Mouse (Mus musculus) limb, embryonic 11.5 days (tissue): ENCODE data around the gene Cdk1. TPM values are rescaled to one million over a fixed set of nuclear protein-coding genes. Genes with fewer than 3 reads are reported as not detected.

ENCODE experiments used
- ATAC-seq: fragments of 200-750 bp; cut with Nextera tagmentation; 2 replicates; pipeline ENCODE4 v1.8.0; 2017; ENCODE audit warnings: low read depth; ENCODE audit not compliant: insufficient number of reproducible peaks, low FRiP score, low TSS enrichment
- DNase-seq: peaks from one replicate; pipeline ENCODE4 v3.0.0-alpha.2; 2015; ENCODE audit warnings: low spot score
- H3K27ac ChIP-seq: fragments of 300-500 bp; sonication (generic); replicated peaks from 2 replicates; pipeline ENCODE4 v1.5.1; 2014; ENCODE audit warnings: low read depth, mild to moderate bottlenecking, low read length
- H3K27me3 ChIP-seq: fragments of 300-500 bp; sonication (generic); 2 replicates; pipeline ENCODE4 v1.6.1; 2014; ENCODE audit warnings: mild to moderate bottlenecking, low read length, mixed read lengths; ENCODE audit not compliant: control insufficient read depth, insufficient read depth
- H3K36me3 ChIP-seq: fragments of 300-500 bp; sonication (generic); 2 replicates; pipeline ENCODE4 v1.6.1; 2014; ENCODE audit warnings: mild to moderate bottlenecking, low read length, moderate library complexity, mixed read lengths; ENCODE audit not compliant: control insufficient read depth, insufficient read depth
- H3K4me1 ChIP-seq: fragments of 300-500 bp; sonication (generic); 2 replicates; pipeline ENCODE4 v1.6.1; 2014; ENCODE audit warnings: low read length, mixed read lengths; ENCODE audit not compliant: control insufficient read depth, insufficient read depth
- H3K4me2 ChIP-seq: fragments of 300-500 bp; sonication (generic); 2 replicates; pipeline ENCODE4 v1.6.1; 2014; ENCODE audit warnings: low read depth, mild to moderate bottlenecking, moderate library complexity; ENCODE audit not compliant: severe bottlenecking
- H3K4me3 ChIP-seq: fragments of 300-500 bp; sonication (generic); 2 replicates; pipeline ENCODE4 v1.5.1; 2014; ENCODE audit warnings: low read depth, low read length
- H3K9ac ChIP-seq: fragments of 300-500 bp; sonication (generic); 2 replicates; pipeline ENCODE4 v1.6.1; 2014; ENCODE audit warnings: mild to moderate bottlenecking, low read length
- H3K9me3 ChIP-seq: fragments of 300-500 bp; sonication (generic); 2 replicates; pipeline ENCODE4 v1.6.1; 2016; ENCODE audit warnings: low read length; ENCODE audit not compliant: control insufficient read depth
- WGBS: fragments of 180-500 bp; shearing (Covaris S2); extraction: QIAGEN DNeasy Blood & Tissue Kit; methylation state at CpG from one replicate; pipeline ENCODE4 v1.1.7; 2014; 5-methylcytosine and 5-hydroxymethylcytosine counted together
- polyA plus RNA-seq: library from polyadenylated mRNA; unstranded; fragments of >200 nt; fragmentation: Nextera tagmentation; extraction: Ambion mirVana; gene quantifications from 2 replicates; pipeline ENCODE4 v1.2.1, GENCODE M21; 2014

Cdk1 gene
- polyA plus RNA-seq, 1 experiment from 2014 or later, result 536 TPM

DNA sequence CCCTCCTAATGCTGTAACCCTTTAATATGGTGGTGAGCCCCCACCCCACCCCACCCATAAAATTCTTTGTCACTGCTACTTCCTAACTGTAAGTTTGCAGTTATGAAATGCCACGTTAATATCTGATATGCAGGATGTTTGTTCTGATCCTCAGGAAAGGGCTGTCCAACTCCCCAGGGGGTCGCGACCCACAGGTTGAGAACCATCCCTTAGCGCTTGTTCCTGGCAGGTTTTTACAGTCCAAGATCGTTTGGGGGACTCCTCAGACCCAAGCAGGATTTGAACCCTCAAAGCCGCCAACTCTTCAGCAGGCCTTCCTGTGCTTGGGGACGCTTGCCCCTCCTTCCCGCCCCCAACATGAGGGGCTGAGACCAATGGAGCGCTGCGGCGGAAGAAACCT, 16.5 kb downstream of the Cdk1 start:
- Histone ChIP-seq H3K36me3 (peaks cover 41% of the 10 kb centered on the region), H3K27ac (no peak overlapping the region), H3K9me3 (no peaks in the 10 kb centered on the region), H3K27me3 (no peaks in the 10 kb centered on the region), H3K4me1 (no peaks in the 10 kb centered on the region), H3K4me3 (no peak overlapping the region), H3K9ac (no peak overlapping the region), H3K4me2 (no peak overlapping the region)
- DNase-seq (no peak), ATAC-seq (no peak)
- 89% methylated on average over 11 of the region's 11 CpGs for WGBS

DNA sequence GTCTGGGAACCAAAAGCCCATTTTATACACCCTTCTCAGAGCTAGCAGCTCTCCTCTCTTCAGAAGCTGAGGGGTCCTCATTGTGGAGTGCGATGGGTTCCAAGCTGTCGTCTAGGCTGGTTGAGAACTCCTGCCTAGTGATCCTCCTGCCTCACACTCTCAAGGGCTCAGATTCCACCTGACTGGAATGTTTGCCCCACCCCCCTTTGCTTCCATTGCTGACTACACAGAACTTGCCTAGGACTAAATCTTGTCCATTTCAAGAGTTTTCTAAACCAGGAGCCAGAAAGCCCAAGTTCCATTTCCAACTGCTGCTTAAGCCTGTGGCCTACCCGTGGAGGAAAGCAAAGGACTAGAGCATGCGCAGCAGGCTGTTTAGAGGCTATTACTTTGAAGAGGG, 17.1 kb downstream of the Cdk1 start:
- Histone ChIP-seq H3K27ac (no peak overlapping the region), H3K4me2 (no peak overlapping the region), H3K27me3 (no peaks in the 10 kb centered on the region), H3K9ac (no peak overlapping the region), H3K4me1 (no peaks in the 10 kb centered on the region), H3K36me3 (peaks cover 39% of the 10 kb centered on the region), H3K9me3 (no peaks in the 10 kb centered on the region), H3K4me3 (no peak overlapping the region)
- ATAC-seq (peak; percentile 44; the same call in 1 of the 2 replicates), DNase-seq (no peak)
- 85% methylated on average over 4 of the region's 4 CpGs for WGBS

DNA sequence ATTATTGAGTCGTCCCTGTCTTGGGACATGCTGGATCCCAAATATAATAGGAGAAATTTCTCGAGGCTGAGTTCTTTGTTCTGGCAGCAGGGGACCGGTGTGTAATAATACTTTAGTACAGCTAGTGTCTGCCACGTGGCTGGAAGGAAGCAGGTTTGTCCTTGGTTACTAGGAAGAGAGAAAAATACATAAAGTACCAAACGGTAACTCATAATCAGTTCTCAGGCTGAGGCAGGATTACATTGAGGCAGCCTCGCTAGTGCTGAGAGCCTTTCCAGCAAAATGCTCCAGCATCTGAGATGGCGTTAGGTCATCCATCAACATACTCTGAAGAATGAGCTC, 17.6 kb downstream of the Cdk1 start:
- Histone ChIP-seq H3K36me3 (peaks cover 35% of the 10 kb centered on the region), H3K27ac (no peak overlapping the region), H3K9ac (no peak overlapping the region), H3K9me3 (no peaks in the 10 kb centered on the region), H3K4me3 (no peak overlapping the region), H3K4me2 (no peak overlapping the region), H3K4me1 (no peaks in the 10 kb centered on the region), H3K27me3 (no peaks in the 10 kb centered on the region)
- 89% methylated on average over 7 of the region's 7 CpGs for WGBS
- no peak for ATAC-seq
- DNase-seq, result no peak

DNA sequence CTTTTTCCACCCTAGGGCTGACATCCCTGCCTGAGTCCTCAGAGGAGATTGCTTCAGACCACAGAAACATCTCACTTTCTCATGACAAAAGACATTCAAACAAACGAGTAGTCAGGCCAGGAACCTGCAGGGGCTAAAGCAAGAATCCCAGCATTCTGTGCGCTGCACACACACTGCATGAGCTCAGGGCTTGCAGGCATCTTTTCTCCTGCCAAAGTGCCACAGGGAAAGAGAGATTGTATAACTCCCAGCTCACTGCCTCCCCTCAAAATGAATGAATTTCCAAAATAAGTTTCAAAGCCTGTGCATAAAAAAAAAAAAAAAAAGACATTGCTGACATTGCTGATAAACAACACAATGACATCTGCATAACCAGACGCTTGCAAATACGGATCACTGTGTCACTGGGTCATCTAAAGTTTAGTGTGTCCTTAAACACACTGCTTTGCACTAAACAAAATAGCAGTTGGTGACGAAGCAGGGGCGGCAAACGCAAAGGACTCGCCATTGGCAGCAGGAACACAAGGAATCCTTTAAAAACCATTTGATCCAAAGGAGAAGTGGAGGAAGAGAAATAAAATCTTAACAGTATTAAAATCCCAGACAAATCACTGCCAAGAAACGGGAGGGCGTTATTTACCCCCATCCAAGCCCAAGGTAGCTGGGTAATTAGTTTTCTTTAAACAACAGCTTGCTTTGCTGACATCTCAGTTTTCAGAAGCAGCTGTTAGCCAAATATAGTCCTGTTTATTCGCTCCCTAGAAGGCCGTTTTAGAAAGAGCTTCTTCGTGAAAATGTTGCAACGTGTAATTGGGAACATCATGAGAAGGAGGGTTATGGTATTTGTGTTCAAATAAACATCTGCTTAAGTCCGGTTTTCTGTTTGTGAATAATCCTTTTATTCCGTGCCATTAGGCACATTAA, 18.2 kb downstream of the Cdk1 start:
- Histone ChIP-seq H3K4me1 (no peaks in the 10 kb centered on the region), H3K27me3 (no peaks in the 10 kb centered on the region), H3K9ac (no peak overlapping the region), H3K27ac (no peak overlapping the region), H3K4me2 (no peak overlapping the region), H3K4me3 (no peak overlapping the region), H3K9me3 (no peaks in the 10 kb centered on the region), H3K36me3 (peaks cover 29% of the 10 kb centered on the region)
- ATAC-seq, result no peak
- no peak for DNase-seq
- 87% methylated on average over 16 of the region's 16 CpGs for WGBS

DNA sequence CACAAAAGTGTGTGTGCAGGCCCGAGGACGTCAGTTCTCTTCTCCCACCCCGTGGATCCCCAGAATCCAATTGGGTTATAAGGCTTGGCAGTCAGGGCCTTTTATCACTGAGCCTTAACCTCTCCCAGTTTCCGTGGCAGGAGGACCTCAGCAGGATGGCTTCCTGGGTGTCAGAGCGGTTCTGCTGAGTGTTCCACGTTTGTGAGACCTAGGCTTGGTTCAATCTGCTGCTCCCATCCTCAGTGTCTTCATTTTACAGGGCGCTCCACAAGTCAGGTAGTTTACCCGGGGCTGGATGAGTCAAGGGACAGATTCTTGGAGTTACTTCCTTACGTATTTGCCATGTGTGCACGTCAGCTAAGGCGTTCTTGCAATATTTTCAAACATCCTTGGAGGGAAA, 19.5 kb downstream of the Cdk1 start:
- 93% methylated on average over 11 of the region's 11 CpGs for WGBS
- no peaks in the 10 kb centered on the region for H3K27me3 ChIP-seq
- H3K9me3 ChIP-seq, result no peaks in the 10 kb centered on the region
- peaks cover 25% of the 10 kb centered on the region for H3K36me3 ChIP-seq
- no peak for ATAC-seq
- no peak overlapping the region for H3K4me2 ChIP-seq
- H3K4me3 ChIP-seq, result no peak overlapping the region
- no peaks in the 10 kb centered on the region for H3K4me1 ChIP-seq
- no peak overlapping the region for H3K9ac ChIP-seq
- DNase-seq, result no peak
- no peak overlapping the region for H3K27ac ChIP-seq

DNA sequence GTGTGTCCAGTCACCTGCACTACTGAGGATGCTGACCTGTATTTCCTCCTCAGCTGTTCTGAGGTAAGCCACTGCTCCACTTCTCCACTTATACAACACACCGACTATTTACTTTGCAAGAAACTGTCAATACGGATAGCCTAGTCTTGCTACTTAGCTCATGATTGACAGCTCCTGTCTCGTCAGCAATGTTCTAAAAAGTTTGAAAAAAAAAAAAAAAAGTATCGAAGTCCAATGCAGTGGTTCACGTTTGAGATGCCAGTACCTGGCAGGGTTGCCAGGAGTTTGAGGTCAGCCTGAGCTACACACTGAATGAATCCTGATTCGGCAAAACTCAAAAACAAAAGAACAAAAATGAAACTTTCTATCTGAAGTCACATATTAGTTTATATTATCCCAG, 21.5 kb downstream of the Cdk1 start:
- DNase-seq, result no peak
- ATAC-seq, result no peak
- peaks cover 7% of the 10 kb centered on the region for H3K36me3 ChIP-seq
- H3K9me3 ChIP-seq, result no peaks in the 10 kb centered on the region
- H3K4me3 ChIP-seq, result no peak overlapping the region
- H3K4me1 ChIP-seq, result no peaks in the 10 kb centered on the region
- no peak overlapping the region for H3K4me2 ChIP-seq
- H3K27ac ChIP-seq, result no peak overlapping the region
- WGBS, result 86% methylated on average over 6 of the region's 6 CpGs
- no peaks in the 10 kb centered on the region for H3K27me3 ChIP-seq
- H3K9ac ChIP-seq, result no peak overlapping the region

DNA sequence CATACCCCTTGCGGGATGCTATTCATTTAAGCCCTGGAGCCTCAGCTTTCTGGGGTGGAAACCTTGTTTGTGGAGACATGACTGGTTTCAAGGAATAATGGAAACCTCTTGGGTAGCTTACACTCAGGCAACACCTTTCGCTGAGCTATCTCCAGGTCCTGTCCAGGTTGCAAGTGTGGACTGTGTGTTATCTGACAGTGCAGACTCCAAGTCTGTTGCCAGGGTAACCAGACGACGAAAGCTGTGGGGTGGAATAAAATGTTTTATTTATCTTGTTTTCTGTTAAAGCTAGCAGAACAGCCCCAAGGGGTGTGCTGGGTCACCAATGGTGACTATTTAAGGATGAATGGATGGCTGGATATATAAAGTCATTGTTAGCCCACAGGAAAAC, 24.1 kb downstream of the Cdk1 start:
- H3K4me3 ChIP-seq, result no peak overlapping the region
- DNase-seq (no peak), ATAC-seq (no peak)
- H3K36me3 ChIP-seq, result peaks cover 3% of the 10 kb centered on the region
- no peak overlapping the region for H3K27ac ChIP-seq
- no peaks in the 10 kb centered on the region for H3K9me3 ChIP-seq
- no peak overlapping the region for H3K9ac ChIP-seq
- no peaks in the 10 kb centered on the region for H3K4me1 ChIP-seq
- no peaks in the 10 kb centered on the region for H3K27me3 ChIP-seq
- WGBS, result 83% methylated on average over 4 of the region's 4 CpGs
- no peak overlapping the region for H3K4me2 ChIP-seq

DNA sequence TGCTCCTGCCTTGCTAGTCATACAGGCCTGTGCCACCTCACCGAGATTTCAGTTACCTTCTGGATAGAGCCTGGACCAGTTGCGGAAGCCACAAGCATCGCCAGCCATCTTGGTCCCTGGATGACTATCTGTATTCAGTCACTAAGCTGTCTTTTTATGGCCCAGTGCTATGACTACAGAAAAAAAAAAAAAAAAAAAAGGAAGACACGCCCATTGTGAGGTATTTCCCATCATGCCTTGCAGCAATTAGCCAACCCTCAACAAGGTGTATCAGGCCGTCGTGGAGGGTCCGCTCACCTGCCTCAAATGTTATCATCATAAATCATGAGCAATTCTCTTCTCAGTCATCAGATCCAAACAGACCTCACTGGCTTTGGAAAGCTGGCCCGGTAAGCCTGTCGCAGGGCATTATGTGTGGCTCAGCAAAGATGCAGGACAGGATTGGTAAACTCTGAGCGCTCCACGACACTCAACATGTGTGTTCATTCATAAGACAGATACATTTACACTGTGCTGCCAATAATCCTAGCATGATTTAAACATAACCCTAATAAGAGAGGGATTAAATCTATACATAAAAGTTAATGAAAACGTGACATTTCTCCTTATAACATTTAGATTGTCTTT, 24.6 kb downstream of the Cdk1 start:
- no peak overlapping the region for H3K9ac ChIP-seq
- no peak overlapping the region for H3K4me3 ChIP-seq
- no peaks in the 10 kb centered on the region for H3K27me3 ChIP-seq
- ATAC-seq, result no peak
- DNase-seq, result no peak
- no peak overlapping the region for H3K27ac ChIP-seq
- H3K9me3 ChIP-seq, result no peaks in the 10 kb centered on the region
- no peaks in the 10 kb centered on the region for H3K4me1 ChIP-seq
- H3K36me3 ChIP-seq, result peaks cover 1% of the 10 kb centered on the region
- H3K4me2 ChIP-seq, result no peak overlapping the region
- 89% methylated on average over 12 of the region's 12 CpGs for WGBS
